Mouse (Mus musculus) small intestine, adult 2 months (tissue): ENCODE measurements at regions not wholly inside any gene's neighbourhood (a gene's known extent, or its start where the extent isn't known, plus 50 kb on each side); places are given as distances from the start of the nearest gene placed in this dataset.

Source experiments
- CTCF ChIP-seq: fragments of 200-500 bp; IDR thresholded peaks from 2 replicates; pipeline ENCODE4 v1.5.1; 2012; ENCODE audit warnings: low read depth, mild to moderate bottlenecking, control low read depth, inconsistent platforms, low read length, moderate library complexity, mixed read lengths; ENCODE audit not compliant: insufficient replicate concordance, insufficient read length; ENCODE audit errors: extremely low read depth
- POLR2A ChIP-seq: fragments of 200-500 bp; IDR thresholded peaks from 2 replicates; pipeline ENCODE4 v1.6.1; 2012; ENCODE audit warnings: low read depth, mild to moderate bottlenecking, control low read depth, inconsistent platforms, low read length, moderate library complexity

DNA sequence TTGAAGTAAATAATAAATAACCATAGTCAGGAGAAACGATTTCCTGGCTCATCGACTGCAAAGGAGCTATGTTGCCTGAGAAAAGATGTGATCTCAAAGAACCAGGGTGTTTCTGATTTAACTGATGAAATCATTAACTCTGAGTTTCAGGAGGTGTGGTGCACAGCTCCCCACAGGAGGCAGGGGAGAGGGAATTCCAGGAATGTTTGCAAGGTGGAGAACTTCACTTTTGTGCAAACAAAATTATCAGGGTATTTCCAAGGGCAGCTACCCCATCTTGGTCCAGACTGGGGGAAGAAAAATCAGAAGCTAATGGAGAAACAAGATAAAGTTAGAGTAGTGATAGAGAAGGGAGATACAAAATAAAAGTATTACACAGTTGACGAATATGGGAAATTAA is 137.4 kb upstream of the Lyplal1 start:
- no peak for TF ChIP-seq POLR2A
- TF ChIP-seq CTCF: no peak
